Mouse (Mus musculus) lung, adult 18-20 months (tissue): Measurements from ENCODE around the gene Arl13a.
"Not testable (repeated sequence)": the region's sequence is repeated elsewhere in the genome, so short reads cannot be mapped to it uniquely, and the experiment has no call there.

Experiments used
- DNase-seq, 2 experiments: peaks; one replicate each; pipeline ENCODE4 v3.0.0; 2022; ENCODE audit warnings: mixed read lengths in 2 of 2

The Arl13a gene

DNA sequence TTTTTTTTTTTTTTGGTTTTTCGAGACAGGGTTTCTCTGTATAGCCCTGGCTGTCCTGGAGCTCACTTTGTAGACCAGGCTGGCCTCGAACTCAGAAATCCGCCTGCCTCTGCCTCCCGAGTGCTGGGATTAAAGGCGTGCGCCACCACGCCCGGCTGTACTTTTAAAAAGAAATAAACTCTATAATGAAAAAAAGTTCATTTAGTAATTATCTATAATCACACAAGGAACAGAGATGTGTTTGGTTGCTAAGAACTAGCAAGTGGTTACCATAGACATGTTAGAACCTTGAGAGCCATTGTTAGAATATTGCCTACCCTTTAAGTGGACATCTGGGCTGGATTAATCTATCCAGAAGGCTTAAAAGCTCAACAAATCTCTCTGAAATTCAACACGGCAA is at the start of gene Arl13a:
Arl13a (plus strand) TSS at position 301 of the 400 bp plus-strand sequence.
- DNase-seq: not testable (repeated sequence)

- DNase-seq: no peak
Measured at GRCm38 (mm10) chrX:134140024-134140423, 47.3 kb upstream of the Arl13a start.

DNA sequence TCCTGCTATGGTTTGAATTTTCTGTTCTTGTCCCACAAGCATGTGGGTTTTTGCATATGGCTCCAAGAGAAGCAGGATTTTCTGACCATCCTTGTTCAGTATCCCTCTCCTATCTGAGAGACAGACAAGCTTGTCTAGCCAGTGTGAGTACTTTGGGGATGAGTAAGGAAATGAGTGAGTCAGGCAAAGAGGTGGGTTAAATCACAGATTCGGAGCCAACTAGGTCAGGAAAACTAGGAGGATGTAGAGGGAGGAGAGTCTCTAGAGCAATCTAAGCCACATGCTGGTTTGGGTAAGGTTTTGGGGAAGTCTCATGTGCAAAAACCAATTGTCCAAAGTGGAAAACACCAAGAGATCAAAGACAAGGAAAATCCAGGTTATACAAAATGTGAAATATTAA is 45.8 kb upstream of the Arl13a start:
- DNase-seq: no peak

- no peak for DNase-seq
Measured at GRCm38 (mm10) chrX:134141986-134142385, 45.3 kb upstream of the Arl13a start.

DNA sequence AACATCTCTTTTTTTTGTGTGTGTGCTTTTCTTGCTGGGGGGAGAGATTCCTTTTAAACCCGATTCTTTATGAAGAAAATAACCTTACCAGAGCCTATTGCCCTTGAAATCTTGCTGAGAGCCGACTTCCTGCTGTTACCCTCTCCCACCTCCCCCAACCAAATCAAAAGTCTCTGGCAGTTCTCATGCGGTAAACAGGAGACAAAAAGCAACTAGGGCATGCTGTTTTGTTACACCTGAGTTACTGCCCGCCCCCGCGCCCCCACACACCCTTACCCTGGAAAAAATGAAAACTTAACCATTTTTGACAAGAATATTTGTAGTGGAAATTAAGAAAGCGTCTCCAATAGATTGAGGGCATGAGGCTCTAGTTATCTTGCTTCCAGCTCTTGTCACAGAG is 29.1 kb upstream of the Arl13a start:
- no peak for DNase-seq

GRCm38 (mm10) chrX:134160442-134160841 is 26.9 kb upstream of the Arl13a start:
- DNase-seq: no peak

GRCm38 (mm10) chrX:134162043-134162720 is 25.1 kb upstream of the Arl13a start, which contains the start of gene Xkrx:
TSS of gene Xkrx (minus strand) at chrX:134162076.
- DNase-seq: peak; percentile 3 to 4

DNA sequence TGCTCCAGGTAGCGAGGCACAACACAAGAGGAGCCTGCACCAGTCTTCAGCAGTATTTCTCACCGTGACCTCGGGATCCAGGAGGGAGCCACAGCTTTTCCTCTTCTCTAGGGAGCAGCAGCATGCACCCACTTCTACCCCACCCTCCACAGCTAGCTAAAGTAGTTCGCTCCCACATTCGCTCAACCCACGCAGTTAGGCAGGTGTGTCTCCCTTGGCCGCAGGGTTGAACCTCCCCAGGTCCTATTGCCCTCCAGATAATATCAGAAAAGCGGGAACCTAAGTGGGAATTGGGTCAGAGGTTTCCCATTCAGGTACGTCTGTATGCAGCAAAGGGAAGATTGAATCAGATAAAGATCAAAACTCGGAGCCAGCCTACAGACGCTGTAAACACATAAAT is 24.5 kb upstream of the Arl13a start:
- DNase-seq: peak; percentile 3

GRCm38 (mm10) chrX:134163484-134163883 is 23.8 kb upstream of the Arl13a start:
- DNase-seq: peak in 1 of 2 experiments; percentile 3

DNA sequence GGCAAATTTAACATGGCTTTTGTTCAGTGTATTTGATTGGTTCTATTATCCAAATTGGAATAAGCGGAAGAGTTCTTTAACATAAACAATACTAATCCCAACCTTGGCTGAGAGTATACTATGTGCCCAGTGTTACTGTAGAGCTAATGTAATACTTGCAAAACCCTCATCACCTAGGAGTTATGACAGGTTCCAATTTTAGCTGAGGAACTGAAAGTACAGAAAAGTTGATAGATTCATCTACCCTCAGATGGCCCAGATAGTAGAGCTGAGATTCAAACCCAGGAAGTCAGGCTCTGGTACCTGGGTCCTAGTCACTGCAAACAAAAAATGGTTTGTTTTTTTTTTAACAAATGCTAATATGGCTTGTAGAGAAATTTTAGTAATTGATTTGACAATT is 16.7 kb upstream of the Arl13a start:
- no peak for DNase-seq

DNA sequence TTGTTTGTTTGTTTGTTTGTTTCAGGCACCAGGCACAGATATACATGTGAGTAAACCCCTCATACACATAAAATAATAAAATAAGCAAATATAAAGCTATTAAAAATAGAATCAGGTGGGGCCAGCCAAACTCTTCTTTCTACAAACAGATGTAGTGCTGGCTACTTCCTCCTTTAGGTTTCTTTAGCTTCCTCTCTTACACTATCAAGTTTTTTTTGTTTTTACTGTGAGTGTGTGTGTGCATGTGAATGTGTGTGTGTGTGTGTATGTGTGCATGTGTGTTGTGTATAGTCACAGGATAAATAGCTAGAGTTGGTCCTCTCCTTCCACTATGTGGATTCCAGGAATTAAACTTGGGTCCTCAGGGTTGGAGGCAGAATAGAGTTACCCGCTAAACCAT is 12.6 kb upstream of the Arl13a start:
- DNase-seq: no peak

GRCm38 (mm10) chrX:134208491-134208890 is 21.2 kb downstream of the Arl13a start:
- no peak for DNase-seq

DNA sequence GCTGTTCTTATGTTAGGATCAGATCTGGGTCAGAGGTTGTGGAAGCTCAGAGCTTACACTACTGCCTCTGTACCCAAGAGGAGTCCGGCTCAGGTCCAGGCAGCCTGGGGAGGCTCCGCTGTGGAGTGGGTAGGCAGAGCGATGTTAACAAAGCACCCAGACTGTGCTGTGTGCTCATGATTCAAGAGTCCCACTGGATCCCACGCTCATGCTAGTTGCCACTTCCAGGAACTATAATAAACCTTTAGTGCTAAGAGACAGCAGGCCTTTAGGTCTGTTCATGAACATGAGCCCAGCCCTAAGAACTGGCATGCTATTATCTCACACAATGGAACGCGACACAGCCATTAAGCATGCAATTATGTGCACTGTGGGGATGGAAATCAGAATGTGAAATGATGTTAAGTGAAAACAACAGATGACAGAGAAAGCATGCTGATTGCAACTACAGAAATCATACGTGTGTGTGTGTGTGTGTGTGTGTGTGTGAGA is 23.9 kb downstream of the Arl13a start:
- DNase-seq: no peak

DNA sequence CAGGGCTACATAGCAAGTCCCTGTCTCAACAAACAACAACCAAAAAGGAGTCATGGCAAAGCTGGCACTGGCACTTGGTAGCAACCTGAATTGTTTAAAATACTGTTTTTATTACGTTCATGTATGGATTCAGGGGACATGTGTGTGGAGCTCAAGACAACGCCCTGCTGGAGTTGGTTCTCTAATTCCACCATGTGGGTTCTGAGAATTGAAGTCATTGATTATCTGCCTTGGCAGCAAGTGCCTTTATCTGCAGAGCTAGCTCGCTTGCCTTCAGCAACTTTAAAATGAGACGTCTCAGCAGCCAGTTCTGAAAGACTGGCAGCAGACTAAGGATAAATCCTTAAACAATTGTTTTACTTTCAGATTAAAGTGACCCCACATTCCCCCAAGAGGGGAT is 30.9 kb downstream of the Arl13a start:
- DNase-seq: no peak

DNA sequence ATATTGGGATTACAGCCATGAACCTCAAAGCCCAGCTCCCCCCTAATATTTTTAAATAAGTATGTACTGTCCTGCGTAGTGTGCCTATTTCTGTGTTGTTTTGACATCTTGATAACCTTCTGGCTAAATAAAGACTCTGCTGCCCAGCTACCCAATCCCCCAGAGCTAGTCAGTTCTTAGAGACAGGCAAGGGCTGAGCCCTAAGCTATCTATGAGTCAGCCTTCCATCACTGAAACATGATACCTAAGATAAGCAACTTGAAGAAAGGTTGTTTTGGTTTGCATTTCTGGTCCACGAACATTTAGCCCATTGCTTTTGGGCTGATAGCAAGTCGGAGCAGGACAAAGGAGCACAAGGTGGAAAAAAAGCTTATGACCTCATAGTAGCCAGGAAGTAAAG is 33.3 kb downstream of the Arl13a start:
- no peak for DNase-seq

DNA sequence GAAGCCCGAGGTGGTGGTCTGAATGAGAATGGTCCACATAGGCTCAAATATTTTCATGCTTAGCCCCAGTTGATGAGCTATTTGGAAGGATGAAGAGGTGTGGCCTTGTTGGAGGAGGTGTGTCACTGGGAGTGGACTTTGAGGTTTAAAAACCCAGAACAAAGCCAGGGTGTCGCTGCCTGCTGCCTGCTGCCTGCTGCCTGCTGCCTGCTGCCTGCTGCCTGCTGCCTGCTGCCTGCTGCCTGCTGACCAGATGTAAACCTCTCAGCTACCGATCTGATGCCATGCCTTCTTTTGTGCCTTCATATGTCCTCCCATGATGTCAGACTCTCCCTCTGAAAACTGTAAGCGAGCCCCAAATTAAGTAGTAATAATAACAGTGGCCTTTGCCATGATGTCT is 34.6 kb downstream of the Arl13a start, which contains the start of gene Nox1:
Nox1 (minus strand) TSS at position 101 of the 400 bp plus-strand sequence.
- DNase-seq: no peak

DNA sequence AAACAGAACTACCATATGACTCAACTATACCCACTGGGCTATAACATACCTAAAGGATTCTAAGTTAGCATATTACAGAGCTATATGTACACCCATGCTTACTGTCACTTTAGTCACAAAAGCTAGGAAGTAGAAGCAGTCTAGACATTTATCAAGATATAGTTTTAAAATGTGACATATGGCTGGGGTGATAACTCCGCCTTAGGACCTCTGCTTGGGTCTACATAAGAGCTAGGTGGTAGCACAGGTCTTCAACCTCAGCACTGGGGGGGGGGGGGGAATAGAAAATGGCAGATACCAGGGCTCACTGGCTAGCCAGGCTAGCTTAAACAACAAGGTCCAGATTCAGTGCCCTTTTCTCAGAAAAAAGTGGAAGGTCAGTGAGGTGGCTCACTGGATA is 45.7 kb downstream of the Arl13a start:
- no peak for DNase-seq

GRCm38 (mm10) chrX:134238266-134238665 is 51.0 kb downstream of the Arl13a start:
- DNase-seq: no peak

DNA sequence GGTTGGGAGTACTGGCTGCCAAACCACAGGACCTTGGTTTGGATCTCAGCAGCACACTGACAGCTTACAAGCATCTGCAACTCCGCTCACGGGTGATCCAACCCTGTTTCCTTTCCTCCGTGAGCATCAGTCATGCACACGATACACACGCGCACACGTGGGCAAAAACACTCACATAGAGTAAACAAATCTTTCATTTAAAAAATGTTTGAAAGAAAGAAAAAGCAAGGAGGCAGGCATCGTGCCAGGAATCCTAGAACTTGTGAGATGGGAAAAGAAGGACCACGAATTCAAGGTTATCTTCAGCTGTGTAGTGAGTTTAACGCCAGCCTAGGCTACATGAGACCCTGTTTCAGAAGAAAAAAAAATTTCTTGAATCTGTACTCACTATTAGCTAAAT is 58.6 kb downstream of the Arl13a start:
- no peak for DNase-seq

GRCm38 (mm10) chrX:134248202-134248601 is 60.9 kb downstream of the Arl13a start:
- peak in 1 of 2 experiments; percentile 2 for DNase-seq
